Mouse (Mus musculus) subcutaneous adipose tissue, adult 2 months (tissue): Measurements from ENCODE around the gene Cep164. TPM values are rescaled to one million over a fixed set of nuclear protein-coding genes. Genes with fewer than 3 reads are reported as not detected.

Source experiments
- polyA plus RNA-seq: library from polyadenylated mRNA; depleted of rRNA; stranded (reverse); fragments of >200 nt; gene quantifications from 2 replicates; pipeline ENCODE4 v1.2.3, GENCODE M21; 2012; ENCODE audit warnings: low replicate concordance; rRNA removed

The Cep164 gene
- 14.6 and 21.1 TPM in 2 replicates for polyA plus RNA-seq

DNA sequence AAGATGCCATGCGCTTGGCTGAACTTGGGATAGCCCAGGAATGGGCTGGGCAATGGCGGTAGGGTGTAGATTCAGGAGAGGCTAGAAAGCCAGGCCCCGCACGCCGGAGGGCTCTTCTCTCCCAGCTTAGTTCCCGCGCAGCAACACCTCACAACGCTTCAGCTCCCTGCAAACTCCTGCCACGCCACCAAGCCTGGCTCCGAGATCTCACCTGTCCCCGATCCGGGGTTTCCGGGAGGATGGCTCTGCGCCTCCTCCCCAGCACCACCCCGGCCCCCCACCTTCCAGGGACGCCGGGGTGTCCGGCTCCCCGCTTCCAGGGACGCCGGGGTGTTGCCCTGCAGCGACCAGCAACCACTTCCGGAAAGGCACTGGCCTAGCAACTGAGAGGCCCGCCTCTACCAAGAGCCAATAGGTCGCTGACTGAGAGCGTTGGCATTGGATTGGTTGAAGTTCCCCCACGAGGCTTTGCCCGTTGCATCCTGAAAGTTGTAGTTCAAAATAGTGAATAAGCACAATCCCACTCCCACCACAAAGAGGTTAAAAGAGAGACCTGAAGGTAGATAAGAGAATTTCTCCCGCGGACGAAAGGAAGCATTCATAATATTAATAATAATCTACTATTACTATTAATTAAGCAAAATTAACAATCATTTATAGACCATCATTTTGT lies at the start of gene Cep164:
Gene Cep164, minus strand, starts transcription at position 401 of the 673 bp plus-strand sequence.

DNA sequence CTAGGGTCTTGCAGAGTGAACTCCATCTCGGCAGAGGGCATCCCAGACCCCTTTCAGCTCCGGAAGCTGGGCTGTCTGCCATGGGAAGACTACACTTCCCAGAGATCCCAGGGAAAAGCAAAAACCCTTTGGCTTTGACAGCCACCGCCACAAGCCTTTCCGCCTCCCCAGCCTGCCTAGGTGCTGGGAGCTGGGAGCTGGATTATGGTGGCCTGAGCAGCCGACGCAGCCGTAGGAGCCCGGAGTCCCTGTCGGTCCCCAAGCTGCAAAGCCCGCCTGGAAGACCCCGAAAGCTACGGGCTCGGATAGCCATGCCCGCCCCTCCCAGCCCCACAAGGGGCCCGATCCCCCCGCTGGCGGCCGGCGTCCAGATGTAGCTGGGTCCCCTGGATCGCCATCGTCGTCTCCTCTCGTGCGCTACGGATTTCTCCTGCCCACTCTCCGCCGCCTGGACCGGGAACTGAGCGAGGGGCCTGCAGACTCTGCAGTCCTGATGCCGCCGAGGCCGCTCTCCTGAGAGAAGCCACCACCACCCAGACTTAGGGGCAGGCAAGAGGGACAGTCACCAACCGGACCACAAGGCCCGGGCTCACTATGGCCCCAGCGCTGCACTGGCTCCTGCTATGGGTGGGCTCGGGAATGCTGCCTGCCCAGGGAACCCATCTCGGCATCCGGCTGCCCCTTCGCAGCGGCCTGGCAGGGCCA lies 10.1 kb upstream of the Cep164 start, which contains the start of gene Bace1:
Gene Bace1, plus strand, starts transcription at position 147 of the 705 bp plus-strand sequence.

Other genes starting within 250 kb of the Cep164 start
- gene Bace1, start 9.9 kb upstream of the Cep164 start, polyA plus RNA-seq = 30.5 and 56.5 TPM in 2 replicates
- 32.5 and 46.6 TPM in 2 replicates for gene Pcsk7, start 77.8 kb upstream of the Cep164 start, polyA plus RNA-seq
- gene Rnf214, start 78.2 kb upstream of the Cep164 start, polyA plus RNA-seq = 16.6 and 21.5 TPM in 2 replicates
- gene Tagln, start 107.4 kb upstream of the Cep164 start, polyA plus RNA-seq = 196 and 1,166 TPM in 2 replicates
- 496 and 1,099 TPM in 2 replicates for gene Sidt2, start 126.6 kb upstream of the Cep164 start, polyA plus RNA-seq
- gene Pafah1b2, start 184.0 kb upstream of the Cep164 start, polyA plus RNA-seq = 25.0 and 28.5 TPM in 2 replicates
- 17.9 and 25.2 TPM in 2 replicates for gene Sik3, start 184.1 kb upstream of the Cep164 start, polyA plus RNA-seq